Mouse (Mus musculus) adrenal gland, postnatal 10 days (tissue): ENCODE data around the gene Clip1. TPM values are rescaled to one million over a fixed set of nuclear protein-coding genes. Genes with fewer than 3 reads are reported as not detected.
"Not testable (repeated sequence)": the region's sequence is repeated elsewhere in the genome, so short reads cannot be mapped to it uniquely, and the experiment has no call there.

Source experiments
- DNase-seq: peaks from one replicate; pipeline ENCODE4 v3.0.0; 2021; ENCODE audit warnings: mixed read lengths
- long read RNA-seq, 2 experiments: library from polyadenylated mRNA; stranded (forward); transcript quantifications; one replicate each; pipeline ENCODE4 v2.0.0; 2021
- total RNA-seq, 2 experiments: library from RNA; stranded (reverse); gene quantifications; 2 replicates each; pipeline ENCODE4 v1.2.3; 2021

The Clip1 gene
- total RNA-seq: 10 to 100 TPM; 45.8 to 60.2 TPM
- long read RNA-seq, experiment 1, full-length matches to known transcripts: 16 of 39 reads
- long read RNA-seq, experiment 1, partial matches to known transcripts: 19 of 39 reads
- long read RNA-seq, experiment 1, other reads (novel, unspliced or antisense): 4 of 39 reads
- long read RNA-seq, experiment 2, full-length matches to known transcripts: 11 of 26 reads
- long read RNA-seq, experiment 2, partial matches to known transcripts: 7 of 26 reads
- long read RNA-seq, experiment 2, other reads (novel, unspliced or antisense): 8 of 26 reads

GRCm38 (mm10) chr5:123684221-123685144 lies at the start of gene Clip1:
Gene Clip1 (minus strand): TSS chr5:123684618.
- peak; percentile 83 for DNase-seq

DNA sequence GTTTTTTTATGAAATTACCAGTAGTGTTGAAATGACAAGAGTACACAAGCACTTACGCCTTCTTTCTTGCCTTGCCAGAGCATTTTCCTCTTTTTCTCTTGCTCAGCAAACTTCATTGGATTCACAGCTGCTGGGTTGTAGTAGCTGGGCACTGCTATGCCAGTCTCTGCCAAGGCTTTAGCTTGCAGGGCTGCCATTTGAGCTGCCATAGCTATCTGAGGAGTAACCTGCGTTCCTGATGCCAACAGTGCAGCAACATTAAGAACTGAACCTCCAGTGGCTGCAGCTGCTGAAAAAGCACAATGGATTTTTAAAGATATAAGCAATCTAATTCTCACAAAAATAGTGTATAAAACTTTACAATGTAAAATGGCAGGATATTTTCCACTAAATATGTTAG lies 46.6 kb upstream of the Clip1 start:
- DNase-seq: no peak

GRCm38 (mm10) chr5:123723816-123724215 lies 39.4 kb upstream of the Clip1 start:
- DNase-seq: not testable (repeated sequence)

DNA sequence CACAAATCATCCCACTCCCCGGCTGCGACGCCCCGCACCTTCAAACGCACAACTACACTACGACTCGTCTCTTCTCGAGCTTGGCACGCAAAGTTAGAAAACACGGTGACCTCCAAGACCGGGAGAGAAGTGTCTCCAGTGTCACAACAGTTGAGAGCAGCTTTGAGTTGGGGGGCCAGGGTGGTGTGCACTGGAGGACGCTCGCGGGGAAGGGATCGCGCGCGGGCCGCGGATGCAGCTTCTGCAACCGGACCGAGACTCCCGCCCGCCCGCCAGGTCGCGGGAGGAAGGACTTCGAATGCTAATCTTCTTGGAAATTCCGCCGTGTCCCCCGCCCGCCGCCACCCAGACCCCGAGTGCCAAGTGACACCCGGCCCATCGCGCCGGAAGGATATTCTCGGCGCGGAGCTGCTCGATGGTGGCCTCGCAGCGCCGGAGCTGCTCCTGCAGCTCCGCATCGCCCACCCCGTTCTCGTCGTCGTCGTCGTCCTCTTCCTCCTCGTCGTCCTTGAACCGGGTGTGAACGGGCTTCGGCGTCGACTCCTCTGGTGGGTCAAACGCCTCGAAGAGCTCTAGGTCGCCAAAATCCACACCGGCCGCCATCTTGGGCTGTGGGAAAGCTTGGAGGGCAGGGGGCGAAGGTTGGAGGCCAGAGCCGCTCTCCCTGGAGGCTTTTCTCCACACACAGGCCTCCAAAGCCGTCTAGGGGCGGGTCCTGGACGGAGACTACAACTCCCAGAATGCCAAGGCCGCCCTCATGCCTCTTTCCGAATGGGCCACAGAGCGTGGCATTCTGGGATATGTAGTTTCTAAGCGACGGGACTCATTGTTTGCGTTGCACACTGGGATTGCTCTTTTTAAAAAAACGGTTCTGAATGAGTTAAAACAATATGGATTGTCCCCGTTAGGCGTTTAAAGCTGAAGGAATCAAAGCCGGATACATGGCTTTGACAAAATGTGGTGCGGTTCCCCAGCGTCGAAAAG lies 36.2 kb upstream of the Clip1 start, which contains the start of gene Zcchc8:
TSS of gene Zcchc8 (minus strand) at position 773 of the 984 bp plus-strand sequence.
- peak; percentile 95 for DNase-seq

- DNase-seq: no peak
Measured at GRCm38 (mm10) chr5:123714622-123715021, 30.2 kb upstream of the Clip1 start.

DNA sequence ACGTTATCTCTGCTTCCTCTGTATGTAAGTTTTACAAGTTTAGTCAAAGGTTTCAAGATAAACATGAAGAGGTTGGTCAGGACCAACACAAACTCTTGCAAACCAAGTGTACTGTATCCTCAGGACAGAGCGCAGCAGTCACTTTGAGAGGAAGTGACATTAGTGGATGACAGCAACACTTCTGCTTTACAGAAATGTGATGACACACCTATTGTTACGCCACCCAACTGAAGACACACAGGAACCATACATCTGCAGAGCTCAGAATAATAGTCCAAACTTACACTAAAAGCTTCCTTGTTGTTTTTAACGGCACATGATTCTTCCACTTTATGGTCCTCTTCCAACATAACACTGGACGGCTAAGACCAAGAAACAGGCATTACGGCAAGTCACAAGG lies 29.4 kb upstream of the Clip1 start:
- DNase-seq: no peak

DNA sequence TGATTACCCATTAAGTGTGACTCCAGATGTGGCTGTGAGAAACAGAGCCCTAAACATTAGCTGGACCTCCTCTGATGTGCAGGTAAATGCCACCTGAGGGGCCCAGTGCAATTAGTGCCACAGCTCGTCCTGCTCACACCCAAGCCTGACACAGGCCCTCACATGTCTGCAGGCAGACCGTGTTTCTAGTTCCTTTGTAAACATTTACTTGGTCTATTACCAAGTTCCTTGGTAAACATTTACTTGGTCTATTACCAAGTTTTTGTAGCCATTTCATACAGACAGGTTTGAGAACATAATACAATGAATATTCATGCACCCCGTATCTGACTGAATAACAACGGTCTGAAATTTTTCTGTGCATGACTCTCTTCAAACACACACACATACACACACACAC lies 25.2 kb upstream of the Clip1 start:
- DNase-seq: no peak

- no peak for DNase-seq
Measured at GRCm38 (mm10) chr5:123708598-123708997, 24.2 kb upstream of the Clip1 start.

GRCm38 (mm10) chr5:123700625-123701024 lies 16.2 kb upstream of the Clip1 start:
- DNase-seq: peak; percentile 77

DNA sequence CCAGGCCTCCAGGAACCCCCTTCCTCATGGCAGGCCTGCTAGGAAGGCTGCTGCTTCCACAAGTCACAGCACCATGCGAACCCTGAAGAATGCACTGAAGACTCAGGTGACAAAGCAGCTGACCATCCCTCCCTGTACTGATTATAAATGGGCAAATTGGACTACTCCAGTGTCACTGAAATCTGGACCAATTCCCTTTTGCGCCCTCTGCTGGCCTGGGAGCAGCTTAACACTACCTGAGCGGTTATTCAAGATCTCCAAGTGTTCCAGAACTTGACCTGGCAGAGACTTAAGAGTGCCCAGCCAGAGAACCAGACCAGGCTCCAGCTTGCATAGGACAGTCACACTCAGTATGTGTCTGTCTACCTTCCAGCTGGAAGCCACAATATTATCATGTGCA lies 14.8 kb upstream of the Clip1 start:
- DNase-seq: peak; percentile 88

- DNase-seq: no peak
Measured at GRCm38 (mm10) chr5:123696961-123697360, 12.5 kb upstream of the Clip1 start.

DNA sequence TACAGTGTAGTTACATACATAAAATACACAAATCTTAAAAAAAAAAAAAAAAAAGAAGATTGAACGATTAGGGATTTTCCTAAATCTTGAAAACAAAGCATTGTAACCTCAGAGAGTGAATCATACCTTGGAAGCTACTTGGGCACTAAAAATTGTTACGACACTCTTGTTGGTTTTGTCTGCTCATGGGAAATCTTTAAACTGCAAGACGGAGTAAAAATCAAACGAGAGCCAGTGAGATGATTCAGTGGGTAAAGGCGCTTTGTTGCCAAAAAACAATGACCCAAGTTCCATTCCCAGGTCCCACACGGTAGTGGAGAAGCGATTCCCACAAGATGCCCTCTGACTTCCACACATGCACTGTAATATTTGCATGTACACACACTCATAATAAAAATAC lies 11.8 kb upstream of the Clip1 start:
- no peak for DNase-seq

DNA sequence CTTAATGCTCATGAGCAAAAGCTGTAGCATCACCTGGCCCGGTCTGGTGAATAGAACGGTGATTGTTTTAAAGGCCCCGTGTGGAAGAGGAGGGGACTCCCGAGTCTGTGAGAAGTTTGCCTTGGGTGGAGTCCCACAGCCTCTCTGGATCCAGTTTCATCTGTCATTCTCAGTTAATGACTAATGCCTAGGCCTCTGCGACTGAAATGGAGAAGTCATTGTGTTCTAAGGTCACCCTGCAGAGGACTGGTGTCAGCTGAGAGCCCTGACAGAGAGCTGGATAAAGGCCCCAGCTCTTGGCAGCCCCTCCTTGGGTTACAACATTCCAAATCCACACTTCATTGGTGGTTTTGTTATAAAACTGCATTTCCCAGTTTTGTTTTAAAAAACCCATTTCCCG lies 10.1 kb upstream of the Clip1 start:
- DNase-seq: peak; percentile 69

DNA sequence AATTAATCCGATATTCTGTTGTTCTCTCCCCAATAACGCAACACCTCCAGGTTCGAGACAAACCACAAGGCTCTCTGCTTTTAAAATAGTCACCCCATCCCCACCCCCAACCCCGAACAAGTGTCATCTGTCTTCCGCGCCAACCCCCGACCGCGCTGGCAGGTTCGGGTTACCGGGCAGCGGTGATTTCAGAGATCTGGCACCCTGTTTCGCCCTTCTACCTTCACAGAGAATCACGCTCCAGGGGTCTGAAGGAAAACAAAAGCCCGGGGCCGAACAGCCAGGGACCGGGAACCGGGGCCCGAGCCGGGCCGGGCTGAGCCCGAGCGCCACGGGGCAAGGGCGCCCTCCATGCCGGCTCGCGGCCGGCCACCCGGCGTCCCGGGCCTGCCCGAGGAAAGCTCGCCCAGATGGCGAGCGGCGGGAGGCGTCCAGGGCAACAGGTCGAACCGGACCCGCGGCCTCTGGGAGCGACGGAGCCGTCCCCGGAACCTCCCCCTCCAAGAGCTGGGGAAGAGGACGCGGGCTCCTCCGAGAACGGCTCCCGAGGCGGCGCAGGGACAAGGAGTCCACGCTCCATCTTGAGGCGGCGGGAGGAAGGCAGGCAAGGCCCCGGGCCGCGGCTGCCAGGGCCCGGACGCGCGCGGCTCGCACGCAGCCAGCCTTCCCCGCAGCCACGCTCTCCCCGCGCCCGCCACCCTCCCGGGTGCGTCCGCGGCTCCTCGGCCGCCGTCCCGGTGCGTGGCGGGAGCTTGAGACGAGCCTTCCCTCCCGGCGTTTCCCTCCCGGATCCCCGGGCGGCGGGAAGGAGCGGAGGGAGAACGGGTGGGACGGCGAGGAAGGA lies 819 bp downstream of the Clip1 start:
- peak; percentile 68 for DNase-seq

DNA sequence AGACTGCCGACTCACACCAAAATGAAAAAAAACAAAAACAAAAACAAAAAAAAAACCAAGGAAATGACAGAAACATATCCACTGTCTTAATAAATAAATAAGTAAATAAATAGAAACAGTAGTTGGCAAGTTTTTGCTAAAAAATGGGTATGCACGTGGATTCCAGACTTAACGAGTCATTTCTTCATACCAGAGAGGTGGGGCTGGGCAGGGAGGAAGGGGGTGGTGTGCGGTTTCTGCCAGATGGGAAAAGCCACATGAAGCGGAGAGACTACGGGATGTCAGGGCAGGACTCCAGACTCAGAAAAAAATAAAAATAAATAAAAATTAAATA lies 1.4 kb downstream of the Clip1 start:
- DNase-seq: no peak

DNA sequence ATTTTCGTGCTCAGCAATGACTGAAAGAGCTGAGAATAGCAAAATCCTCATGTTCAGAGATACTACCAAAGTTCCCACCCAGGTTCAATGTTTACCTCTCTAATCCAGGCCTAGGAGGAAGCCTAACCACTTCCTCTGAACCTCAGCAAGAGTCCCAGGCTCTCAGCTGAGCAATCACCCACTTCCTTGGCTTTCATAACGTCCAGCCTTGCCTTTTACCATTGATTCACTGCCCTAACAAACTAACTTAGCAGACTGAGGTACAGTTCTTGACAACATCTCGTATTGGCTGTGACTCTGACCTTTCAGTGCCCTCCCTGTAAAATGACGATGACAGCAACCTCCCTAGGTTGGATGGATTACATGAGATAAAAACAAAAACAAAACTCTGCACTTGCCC lies 2.0 kb downstream of the Clip1 start:
- no peak for DNase-seq

GRCm38 (mm10) chr5:123679546-123680263 lies 4.7 kb downstream of the Clip1 start:
- no peak for DNase-seq

DNA sequence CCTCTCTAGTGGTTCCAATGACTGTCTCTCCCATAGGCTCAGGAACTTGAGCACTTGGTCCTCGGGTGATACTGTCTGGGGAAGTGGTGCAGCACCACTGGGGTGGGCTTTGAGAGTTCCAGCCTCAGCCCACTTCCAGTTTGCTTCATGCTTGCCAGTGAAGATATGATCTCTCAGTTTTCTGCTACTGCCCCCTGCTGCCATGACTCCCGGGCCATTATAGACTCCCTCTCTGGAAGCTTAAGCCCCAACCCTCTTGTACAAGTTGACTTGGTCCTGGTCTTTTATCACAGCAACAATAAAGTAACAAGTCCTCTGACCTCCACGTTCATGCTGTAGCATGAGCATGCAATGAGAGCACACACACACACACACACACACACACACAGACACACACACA lies 5.3 kb downstream of the Clip1 start:
- DNase-seq: no peak

GRCm38 (mm10) chr5:123675717-123676116 lies 8.7 kb downstream of the Clip1 start:
- DNase-seq: no peak

DNA sequence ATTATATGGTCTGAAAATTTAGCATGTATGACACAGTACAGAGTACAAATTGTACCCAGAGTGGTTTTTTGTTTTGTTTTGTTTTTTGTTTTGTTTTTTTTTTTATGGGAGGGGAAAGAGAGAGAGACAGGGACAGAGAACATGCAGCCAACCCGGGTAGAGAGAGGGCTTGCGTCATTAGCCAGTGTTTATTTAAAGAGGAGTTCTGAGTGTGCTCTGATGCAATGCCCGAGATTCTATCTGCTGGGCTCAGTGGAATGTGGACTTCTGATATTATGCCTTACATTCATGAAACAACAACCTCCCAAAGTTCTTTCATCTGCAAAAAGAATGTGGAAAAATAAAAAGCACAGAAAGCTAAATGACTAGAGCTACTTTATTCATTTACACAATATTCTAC lies 9.2 kb downstream of the Clip1 start:
- no peak for DNase-seq

GRCm38 (mm10) chr5:123671473-123671820 lies 13.0 kb downstream of the Clip1 start:
- DNase-seq: no peak
